Mouse (Mus musculus): ENCODE measurements around the gene Gm20820.
"Not testable (repeated sequence)": the region's sequence is repeated elsewhere in the genome, so short reads cannot be mapped to it uniquely, and the experiment has no call there.

Gene Gm20820

GRCm38 (mm10) chrY:86061472-86061871 lies at the start of gene Gm20820:
Gene Gm20820, plus strand, starts transcription at chrY:86061772.
- not testable (repeated sequence) for DNase-seq (ENCODE audit: low read depth, low spot score)
